Mouse (Mus musculus) mouse embryonic stem cell (cell line): Measurements from ENCODE around the gene Large1.

Experiments used
- in situ Hi-C, 2 experiments: fragments of 300-500 bp; cut with MboI; formaldehyde crosslinking; loops; 1 replicate in 1 of 2; 3 replicates in 1 of 2; pipeline ENCODE4 v1.14.3; 2019 to 2020; ENCODE audit warnings: low sequenced_read_pairs in 2 of 2, low pct_unique_long_range_greater_than_20kb in 1 of 2, mixed read lengths in 1 of 2; ENCODE audit not compliant: unreplicated experiment in 1 of 2

Large1 gene

GRCm38 (mm10) chr8:72901591-72901990, 451.7 kb downstream of the Large1 start:
- in situ Hi-C loops = no loop called here

GRCm38 (mm10) chr8:72899321-72899720, 454.0 kb downstream of the Large1 start:
- in situ Hi-C loops = no loop called here

- in situ Hi-C loops = no loop called here
Observed at GRCm38 (mm10) chr8:72883033-72883432, 470.3 kb downstream of the Large1 start.

- in situ Hi-C loops = no loop called here
Observed at GRCm38 (mm10) chr8:72873411-72873810, 479.9 kb downstream of the Large1 start.

- in situ Hi-C loops = no loop called here
Observed at GRCm38 (mm10) chr8:72846881-72847280, 506.5 kb downstream of the Large1 start.

- in situ Hi-C loops = no loop called here
Observed at GRCm38 (mm10) chr8:72835863-72836262, 517.5 kb downstream of the Large1 start.

- in situ Hi-C loops = no loop called here
Observed at GRCm38 (mm10) chr8:72833112-72833511, 520.2 kb downstream of the Large1 start.

- in situ Hi-C loops = no loop called here
Observed at GRCm38 (mm10) chr8:72832371-72832770, 521.0 kb downstream of the Large1 start.

- in situ Hi-C loops = no loop called here
Observed at GRCm38 (mm10) chr8:72817655-72818349, 535.5 kb downstream of the Large1 start.

- in situ Hi-C loops = no loop called here
Observed at GRCm38 (mm10) chr8:72816679-72817078, 536.7 kb downstream of the Large1 start.

- in situ Hi-C loops = no loop called here
Observed at GRCm38 (mm10) chr8:72815681-72816080, 537.7 kb downstream of the Large1 start.

- in situ Hi-C loops = no loop called here
Observed at GRCm38 (mm10) chr8:72812690-72813089, 540.6 kb downstream of the Large1 start.

GRCm38 (mm10) chr8:72801583-72801982, 551.8 kb downstream of the Large1 start:
- in situ Hi-C loops = no loop called here

GRCm38 (mm10) chr8:72780644-72781043, 572.7 kb downstream of the Large1 start:
- in situ Hi-C loops = no loop called here

- in situ Hi-C loops = no loop called here
Observed at GRCm38 (mm10) chr8:72777797-72778196, 575.5 kb downstream of the Large1 start.

- in situ Hi-C loops = no loop called here
Observed at GRCm38 (mm10) chr8:72766777-72767176, 586.6 kb downstream of the Large1 start.

- in situ Hi-C loops = no loop called here
Observed at GRCm38 (mm10) chr8:72765696-72766095, 587.6 kb downstream of the Large1 start.
